Mouse (Mus musculus): ENCODE measurements around the gene Siae. TPM values are rescaled to one million over a fixed set of nuclear protein-coding genes. Genes with fewer than 3 reads are reported as not detected.
A peak's percentile ranks its signal among the peaks of the same experiment; 100 is the strongest.

Siae gene
- total RNA-seq, 1 experiment from 2014 or later, result 12.2 TPM

GRCm38 (mm10) chr9:37621290-37621689 is 65.8 kb downstream of the Siae start:
- no peak for ATAC-seq (replicated peaks; ENCODE audit: low read depth, poor library complexity, severe bottlenecking)

- ATAC-seq (replicated peaks; ENCODE audit: low read depth, poor library complexity, severe bottlenecking), result no peak
Measured at GRCm38 (mm10) chr9:37623981-37624380, 68.5 kb downstream of the Siae start.

GRCm38 (mm10) chr9:37624502-37624901 is 69.0 kb downstream of the Siae start:
- ATAC-seq (replicated peaks; ENCODE audit: low read depth, poor library complexity, severe bottlenecking), result no peak

GRCm38 (mm10) chr9:37625129-37625528 is 69.6 kb downstream of the Siae start:
- ATAC-seq (replicated peaks; ENCODE audit: low read depth, poor library complexity, severe bottlenecking), result no peak

GRCm38 (mm10) chr9:37625641-37626040 is 70.1 kb downstream of the Siae start:
- ATAC-seq (replicated peaks; ENCODE audit: low read depth, poor library complexity, severe bottlenecking), result no peak

GRCm38 (mm10) chr9:37626103-37626567 is 70.6 kb downstream of the Siae start:
- ATAC-seq (replicated peaks; ENCODE audit: low read depth, poor library complexity, severe bottlenecking), result no peak

- ATAC-seq (replicated peaks; ENCODE audit: low read depth, poor library complexity, severe bottlenecking), result no peak
Measured at GRCm38 (mm10) chr9:37627263-37627662, 71.8 kb downstream of the Siae start.

GRCm38 (mm10) chr9:37628581-37628980 is 73.1 kb downstream of the Siae start:
- ATAC-seq (replicated peaks; ENCODE audit: low read depth, poor library complexity, severe bottlenecking), result no peak

- 0 out of 2 replicates have a peak, but pooled peaks have one; percentile 58 for ATAC-seq (replicated peaks; ENCODE audit: low read depth, poor library complexity, severe bottlenecking)
Measured at GRCm38 (mm10) chr9:37629941-37630340, 74.4 kb downstream of the Siae start.

GRCm38 (mm10) chr9:37632305-37632704 is 76.8 kb downstream of the Siae start:
- ATAC-seq (replicated peaks; ENCODE audit: low read depth, poor library complexity, severe bottlenecking), result no peak

GRCm38 (mm10) chr9:37634269-37634668 is 78.8 kb downstream of the Siae start:
- ATAC-seq (replicated peaks; ENCODE audit: low read depth, poor library complexity, severe bottlenecking), result no peak

- peak; percentile 98 for ATAC-seq (replicated peaks; ENCODE audit: low read depth, poor library complexity, severe bottlenecking)
Measured at GRCm38 (mm10) chr9:37636335-37636734, 80.8 kb downstream of the Siae start.

GRCm38 (mm10) chr9:37636800-37637542 is 81.5 kb downstream of the Siae start:
- 0 out of 2 replicates have a peak, but pooled peaks have one; percentile 7 for ATAC-seq (replicated peaks; ENCODE audit: low read depth, poor library complexity, severe bottlenecking)

- ATAC-seq (replicated peaks; ENCODE audit: low read depth, poor library complexity, severe bottlenecking), result no peak
Measured at GRCm38 (mm10) chr9:37638721-37639120, 83.2 kb downstream of the Siae start.

- ATAC-seq (replicated peaks; ENCODE audit: low read depth, poor library complexity, severe bottlenecking), result no peak
Measured at GRCm38 (mm10) chr9:37646246-37646645, 90.7 kb downstream of the Siae start.

- ATAC-seq (replicated peaks; ENCODE audit: low read depth, poor library complexity, severe bottlenecking), result no peak
Measured at GRCm38 (mm10) chr9:37650639-37651038, 95.1 kb downstream of the Siae start.

- no peak for ATAC-seq (replicated peaks; ENCODE audit: low read depth, poor library complexity, severe bottlenecking)
Measured at GRCm38 (mm10) chr9:37653836-37654235, 98.3 kb downstream of the Siae start.

- no peak for ATAC-seq (replicated peaks; ENCODE audit: low read depth, poor library complexity, severe bottlenecking)
Measured at GRCm38 (mm10) chr9:37655961-37656360, 100.5 kb downstream of the Siae start.

GRCm38 (mm10) chr9:37656439-37656881 is 101.0 kb downstream of the Siae start:
- peak; percentile 53 for ATAC-seq (replicated peaks; ENCODE audit: low read depth, poor library complexity, severe bottlenecking)

GRCm38 (mm10) chr9:37656931-37657481 is 101.5 kb downstream of the Siae start, which contains the start of gene Tbrg1:
Gene Tbrg1 (minus strand): TSS chr9:37657312.
- ATAC-seq (replicated peaks; ENCODE audit: low read depth, poor library complexity, severe bottlenecking), result peak; percentile 86

- no peak for ATAC-seq (replicated peaks; ENCODE audit: low read depth, poor library complexity, severe bottlenecking)
Measured at GRCm38 (mm10) chr9:37659413-37659812, 103.9 kb downstream of the Siae start.

Measured in common myeloid progenitor, adult 5-6 weeks (primary cell).